Mouse (Mus musculus): ENCODE measurements around the gene Efcab6. TPM values are rescaled to one million over a fixed set of nuclear protein-coding genes. Genes with fewer than 3 reads are reported as not detected.
A peak's percentile ranks its signal among the peaks of the same experiment; 100 is the strongest.

The Efcab6 gene
- polyA plus RNA-seq, 1 experiment from 2014 or later, result 0.55 TPM

GRCm38 (mm10) chr15:83865626-83866025, 199.6 kb downstream of the Efcab6 start:
- 89% methylated on average over 5 of the region's 5 CpGs for WGBS
- Histone ChIP-seq H3K9ac (replicated peaks; ENCODE audit: low read depth, low read length) (no peak overlapping the region), H3K4me3 (ENCODE audit: low read depth, low read length) (no peak overlapping the region), H3K27me3 (ENCODE audit: control insufficient read depth, insufficient read depth, low read length) (no peaks in the 10 kb centered on the region), H3K36me3 (ENCODE audit: control insufficient read depth, insufficient read depth, low read length) (no peaks in the 10 kb centered on the region), H3K4me2 (ENCODE audit: low read depth, low read length) (no peak overlapping the region), H3K27ac (ENCODE audit: low read depth, low read length) (no peak overlapping the region), H3K9me3 (ENCODE audit: control insufficient read depth, low read length) (no peaks in the 10 kb centered on the region), H3K4me1 (ENCODE audit: control insufficient read depth, insufficient read depth, low read length) (no peaks in the 10 kb centered on the region)
- ATAC-seq (ENCODE audit: low read depth), result no peak

- Histone ChIP-seq H3K27ac (ENCODE audit: low read depth, low read length) (no peak overlapping the region), H3K36me3 (ENCODE audit: control insufficient read depth, insufficient read depth, low read length) (no peaks in the 10 kb centered on the region), H3K9ac (replicated peaks; ENCODE audit: low read depth, low read length) (no peak overlapping the region), H3K4me2 (ENCODE audit: low read depth, low read length) (no peak overlapping the region), H3K4me1 (ENCODE audit: control insufficient read depth, insufficient read depth, low read length) (no peaks in the 10 kb centered on the region), H3K4me3 (ENCODE audit: low read depth, low read length) (no peak overlapping the region), H3K27me3 (ENCODE audit: control insufficient read depth, insufficient read depth, low read length) (no peaks in the 10 kb centered on the region), H3K9me3 (ENCODE audit: control insufficient read depth, low read length) (no peaks in the 10 kb centered on the region)
- no peak; the same call in 1 of the 2 replicates for ATAC-seq (ENCODE audit: low read depth)
- WGBS, result 15% methylated on average over 8 of the region's 8 CpGs
Measured at GRCm38 (mm10) chr15:83857129-83857528, 208.1 kb downstream of the Efcab6 start.

- no peak for ATAC-seq (ENCODE audit: low read depth)
- WGBS, result 82% methylated on average over 5 of the region's 5 CpGs
- H3K4me1 ChIP-seq (ENCODE audit: control insufficient read depth, insufficient read depth, low read length), result peaks cover 8% of the 10 kb centered on the region
- H3K4me3 ChIP-seq (ENCODE audit: low read depth, low read length), result no peak overlapping the region
- no peaks in the 10 kb centered on the region for H3K9me3 ChIP-seq (ENCODE audit: control insufficient read depth, low read length)
- H3K27ac ChIP-seq (ENCODE audit: low read depth, low read length), result no peak overlapping the region
- no peaks in the 10 kb centered on the region for H3K36me3 ChIP-seq (ENCODE audit: control insufficient read depth, insufficient read depth, low read length)
- H3K4me2 ChIP-seq (ENCODE audit: low read depth, low read length), result no peak overlapping the region
- no peaks in the 10 kb centered on the region for H3K27me3 ChIP-seq (ENCODE audit: control insufficient read depth, insufficient read depth, low read length)
- no peak overlapping the region for H3K9ac ChIP-seq (replicated peaks; ENCODE audit: low read depth, low read length)
Measured at GRCm38 (mm10) chr15:83853400-83853811, 211.8 kb downstream of the Efcab6 start.

- WGBS, result 44% methylated on average over 9 of the region's 9 CpGs
- no peak overlapping the region for H3K9ac ChIP-seq (replicated peaks; ENCODE audit: low read depth, low read length)
- no peaks in the 10 kb centered on the region for H3K9me3 ChIP-seq (ENCODE audit: control insufficient read depth, low read length)
- H3K4me2 ChIP-seq (ENCODE audit: low read depth, low read length), result no peak overlapping the region
- H3K4me1 ChIP-seq (ENCODE audit: control insufficient read depth, insufficient read depth, low read length), result peaks cover 18% of the 10 kb centered on the region
- no peaks in the 10 kb centered on the region for H3K36me3 ChIP-seq (ENCODE audit: control insufficient read depth, insufficient read depth, low read length)
- no peak for ATAC-seq (ENCODE audit: low read depth)
- H3K27me3 ChIP-seq (ENCODE audit: control insufficient read depth, insufficient read depth, low read length), result no peaks in the 10 kb centered on the region
- no peak overlapping the region for H3K4me3 ChIP-seq (ENCODE audit: low read depth, low read length)
- H3K27ac ChIP-seq (ENCODE audit: low read depth, low read length), result peak overlapping the region; percentile 73; the same call in 1 of the 2 replicates
Measured at GRCm38 (mm10) chr15:83848193-83848592, 217.0 kb downstream of the Efcab6 start.

GRCm38 (mm10) chr15:83847512-83847911, 217.7 kb downstream of the Efcab6 start:
- peaks cover 18% of the 10 kb centered on the region for H3K4me1 ChIP-seq (ENCODE audit: control insufficient read depth, insufficient read depth, low read length)
- H3K4me3 ChIP-seq (ENCODE audit: low read depth, low read length), result no peak overlapping the region
- no peaks in the 10 kb centered on the region for H3K27me3 ChIP-seq (ENCODE audit: control insufficient read depth, insufficient read depth, low read length)
- no peak overlapping the region for H3K4me2 ChIP-seq (ENCODE audit: low read depth, low read length)
- no peaks in the 10 kb centered on the region for H3K36me3 ChIP-seq (ENCODE audit: control insufficient read depth, insufficient read depth, low read length)
- WGBS, result 71% methylated on average over 4 of the region's 4 CpGs
- H3K9ac ChIP-seq (replicated peaks; ENCODE audit: low read depth, low read length), result 0 out of 2 replicates have a peak overlapping the region, but pooled peaks have one; percentile 16
- no peaks in the 10 kb centered on the region for H3K9me3 ChIP-seq (ENCODE audit: control insufficient read depth, low read length)
- ATAC-seq (ENCODE audit: low read depth), result no peak
- H3K27ac ChIP-seq (ENCODE audit: low read depth, low read length), result peak overlapping the region; percentile 57; the same call in 1 of the 2 replicates

GRCm38 (mm10) chr15:83846592-83846991, 218.6 kb downstream of the Efcab6 start:
- no peaks in the 10 kb centered on the region for H3K9me3 ChIP-seq (ENCODE audit: control insufficient read depth, low read length)
- H3K4me2 ChIP-seq (ENCODE audit: low read depth, low read length), result no peak overlapping the region
- no peak overlapping the region for H3K9ac ChIP-seq (replicated peaks; ENCODE audit: low read depth, low read length)
- WGBS, result 38% methylated on average over 8 of the region's 8 CpGs
- H3K27me3 ChIP-seq (ENCODE audit: control insufficient read depth, insufficient read depth, low read length), result no peaks in the 10 kb centered on the region
- H3K4me3 ChIP-seq (ENCODE audit: low read depth, low read length), result no peak overlapping the region
- no peak overlapping the region for H3K27ac ChIP-seq (ENCODE audit: low read depth, low read length)
- ATAC-seq (ENCODE audit: low read depth), result no peak
- no peaks in the 10 kb centered on the region for H3K36me3 ChIP-seq (ENCODE audit: control insufficient read depth, insufficient read depth, low read length)
- H3K4me1 ChIP-seq (ENCODE audit: control insufficient read depth, insufficient read depth, low read length), result peaks cover 18% of the 10 kb centered on the region

GRCm38 (mm10) chr15:83845734-83846133, 219.4 kb downstream of the Efcab6 start:
- H3K4me3 ChIP-seq (ENCODE audit: low read depth, low read length), result no peak overlapping the region
- H3K4me1 ChIP-seq (ENCODE audit: control insufficient read depth, insufficient read depth, low read length), result peaks cover 18% of the 10 kb centered on the region
- WGBS, result 18% methylated on average over 11 of the region's 11 CpGs
- no peak overlapping the region for H3K4me2 ChIP-seq (ENCODE audit: low read depth, low read length)
- ATAC-seq (ENCODE audit: low read depth), result peak; percentile 31; the same call in 1 of the 2 replicates
- no peaks in the 10 kb centered on the region for H3K9me3 ChIP-seq (ENCODE audit: control insufficient read depth, low read length)
- H3K36me3 ChIP-seq (ENCODE audit: control insufficient read depth, insufficient read depth, low read length), result no peaks in the 10 kb centered on the region
- H3K27ac ChIP-seq (ENCODE audit: low read depth, low read length), result 0 out of 2 replicates have a peak overlapping the region, but pooled peaks have one; percentile 5
- no peak overlapping the region for H3K9ac ChIP-seq (replicated peaks; ENCODE audit: low read depth, low read length)
- no peaks in the 10 kb centered on the region for H3K27me3 ChIP-seq (ENCODE audit: control insufficient read depth, insufficient read depth, low read length)

GRCm38 (mm10) chr15:83842915-83843789, 222.0 kb downstream of the Efcab6 start:
- no peaks in the 10 kb centered on the region for H3K9me3 ChIP-seq (ENCODE audit: control insufficient read depth, low read length)
- H3K4me3 ChIP-seq (ENCODE audit: low read depth, low read length), result no peak overlapping the region
- no peak overlapping the region for H3K9ac ChIP-seq (replicated peaks; ENCODE audit: low read depth, low read length)
- H3K4me2 ChIP-seq (ENCODE audit: low read depth, low read length), result no peak overlapping the region
- no peak overlapping the region for H3K27ac ChIP-seq (ENCODE audit: low read depth, low read length)
- WGBS, result 33% methylated on average over 22 of the region's 22 CpGs
- no peaks in the 10 kb centered on the region for H3K27me3 ChIP-seq (ENCODE audit: control insufficient read depth, insufficient read depth, low read length)
- H3K4me1 ChIP-seq (ENCODE audit: control insufficient read depth, insufficient read depth, low read length), result peaks cover 9% of the 10 kb centered on the region
- ATAC-seq (ENCODE audit: low read depth), result no peak
- no peaks in the 10 kb centered on the region for H3K36me3 ChIP-seq (ENCODE audit: control insufficient read depth, insufficient read depth, low read length)

GRCm38 (mm10) chr15:83842419-83842818, 222.8 kb downstream of the Efcab6 start:
- Histone ChIP-seq H3K9ac (replicated peaks; ENCODE audit: low read depth, low read length) (no peak overlapping the region), H3K36me3 (ENCODE audit: control insufficient read depth, insufficient read depth, low read length) (no peaks in the 10 kb centered on the region), H3K9me3 (ENCODE audit: control insufficient read depth, low read length) (no peaks in the 10 kb centered on the region), H3K27ac (ENCODE audit: low read depth, low read length) (no peak overlapping the region), H3K4me3 (ENCODE audit: low read depth, low read length) (no peak overlapping the region), H3K27me3 (ENCODE audit: control insufficient read depth, insufficient read depth, low read length) (no peaks in the 10 kb centered on the region), H3K4me1 (ENCODE audit: control insufficient read depth, insufficient read depth, low read length) (0 out of 2 replicates have a peak, but pooled peaks cover 2% of the 10 kb centered on the region), H3K4me2 (ENCODE audit: low read depth, low read length) (no peak overlapping the region)
- 81% methylated on average over 12 of the region's 12 CpGs for WGBS
- no peak for ATAC-seq (ENCODE audit: low read depth)
